Mouse (Mus musculus): ENCODE measurements around the gene Atp2a3.

Atp2a3 gene

DNA sequence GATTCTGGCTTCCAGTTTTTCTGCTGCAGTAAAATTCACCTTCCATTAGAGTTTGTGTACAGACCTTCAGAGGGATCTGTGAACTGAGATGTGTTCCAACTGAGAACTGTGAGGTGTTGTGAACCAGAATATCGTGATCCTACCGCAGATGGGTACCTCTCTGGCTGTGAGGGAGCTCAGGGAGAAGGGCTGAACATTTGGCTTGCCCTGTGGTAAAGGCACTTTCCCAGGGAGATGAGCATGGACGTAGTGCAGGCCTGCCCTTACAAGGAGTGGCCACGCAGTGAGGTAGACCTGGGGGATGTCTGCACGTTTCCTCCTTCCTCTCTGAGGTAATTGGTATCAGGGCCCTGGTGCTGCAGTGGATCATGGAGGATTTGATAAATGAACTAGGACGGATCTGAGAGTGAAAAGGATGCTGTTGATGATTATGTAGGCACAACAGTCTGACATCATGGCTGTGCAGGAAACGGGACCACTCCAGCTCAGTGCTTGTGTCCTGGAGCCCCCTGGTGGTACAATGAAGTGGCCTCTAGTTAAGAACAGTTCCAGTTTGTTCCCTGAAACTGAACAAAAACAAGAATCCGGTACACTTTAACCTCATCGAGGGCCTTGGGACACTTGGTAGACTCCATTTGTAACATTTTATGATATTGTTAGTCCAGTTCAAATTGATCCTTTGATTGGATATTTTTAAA lies 78.3 kb downstream of the Atp2a3 start:
- no peak for DNase-seq

Measured in thymus, adult 18-20 months (tissue).